Mouse (Mus musculus) megakaryocyte-erythroid progenitor cell, adult 5-6 weeks (primary cell): Measurements from ENCODE around the gene Tsr3. TPM values are rescaled to one million over a fixed set of nuclear protein-coding genes. Genes with fewer than 3 reads are reported as not detected.

Experiments
- ATAC-seq: replicated peaks from 2 replicates; pipeline ENCODE4 v1.8.0; 2016; ENCODE audit warnings: mild to moderate bottlenecking, inconsistent platforms; ENCODE audit not compliant: severe bottlenecking, poor library complexity, low FRiP score, low TSS enrichment
- total RNA-seq, 2 experiments: library from RNA; stranded (forward) in 1 of 2; stranded (reverse) in 1 of 2; fragments of 200-1000, 215-1000 nt in 1 of 2; fragments of >200 nt in 1 of 2; fragmentation: Nextera tagmentation in 1 of 2; gene quantifications; 2 replicates each; pipeline ENCODE4 v1.2.3; 2014 to 2017

Tsr3 gene
- total RNA-seq, 2 experiments from 2014 or later = 29.2 to 33.7 TPM

- no peak for ATAC-seq
Observed at GRCm38 (mm10) chr17:25235635-25236034, 4.3 kb upstream of the Tsr3 start.

GRCm38 (mm10) chr17:25243131-25243780, 3.3 kb downstream of the Tsr3 start:
- ATAC-seq = no peak

- ATAC-seq = no peak
Observed at GRCm38 (mm10) chr17:25244239-25244638, 4.3 kb downstream of the Tsr3 start.

- no peak for ATAC-seq
Observed at GRCm38 (mm10) chr17:25248033-25248750, 8.2 kb downstream of the Tsr3 start.

- no peak for ATAC-seq
Observed at GRCm38 (mm10) chr17:25250181-25250835, 10.3 kb downstream of the Tsr3 start.

GRCm38 (mm10) chr17:25252643-25253042, 12.7 kb downstream of the Tsr3 start:
- ATAC-seq = no peak

- ATAC-seq = no peak
Observed at GRCm38 (mm10) chr17:25253760-25254159, 13.8 kb downstream of the Tsr3 start.

- no peak for ATAC-seq
Observed at GRCm38 (mm10) chr17:25255110-25255509, 15.1 kb downstream of the Tsr3 start.

- ATAC-seq = no peak
Observed at GRCm38 (mm10) chr17:25256140-25256754, 16.3 kb downstream of the Tsr3 start, which contains the start of gene Baiap3. Gene Baiap3, minus strand, starts transcription at chr17:25256364.

- ATAC-seq = no peak
Observed at GRCm38 (mm10) chr17:25257804-25258261, 17.9 kb downstream of the Tsr3 start.

- ATAC-seq = no peak
Observed at GRCm38 (mm10) chr17:25264453-25264852, 24.5 kb downstream of the Tsr3 start.

- no peak for ATAC-seq
Observed at GRCm38 (mm10) chr17:25270795-25271335, 30.9 kb downstream of the Tsr3 start.

- ATAC-seq = 0 out of 2 replicates have a peak, but pooled peaks have one; percentile 27
Observed at GRCm38 (mm10) chr17:25272326-25272725, 32.4 kb downstream of the Tsr3 start.

- ATAC-seq = peak; percentile 56
Observed at GRCm38 (mm10) chr17:25272951-25273705, 33.2 kb downstream of the Tsr3 start.

GRCm38 (mm10) chr17:25273706-25274501, 33.9 kb downstream of the Tsr3 start:
- ATAC-seq = peak; percentile 66

GRCm38 (mm10) chr17:25274571-25275346, 34.8 kb downstream of the Tsr3 start, which contains the start of gene Ube2i:
Gene Ube2i, minus strand, starts transcription at chr17:25274622.
- no peak for ATAC-seq

- no peak for ATAC-seq
Observed at GRCm38 (mm10) chr17:25275833-25276232, 35.9 kb downstream of the Tsr3 start.
